Mouse (Mus musculus) gastrocnemius, postnatal 36 days (tissue): ENCODE measurements at regions not wholly inside any gene's neighbourhood (a gene's known extent, or its start where the extent isn't known, plus 50 kb on each side); places are given as distances from the start of the nearest gene placed in this dataset.

ENCODE experiments used
- DNase-seq, 2 experiments: peaks; one replicate each; pipeline ENCODE4 v3.0.0; 2022
- intact Hi-C: fragments of 180-260 bp; cut with DNase I; formaldehyde crosslinking; loops from one replicate; pipeline ENCODE4 v1.15.1; 2025
- microRNA-seq, 2 experiments: library from miRNA; unstranded; fragments of <30 nt; microRNA quantifications; one replicate each; pipeline ENCODE4 v1.2.0; 2021

GRCm38 (mm10) chr7:36531559-36531958, 166.4 kb upstream of the Tshz3 start:
- intact Hi-C loops, result no loop called here
- no peak for DNase-seq

- intact Hi-C loops, result no loop called here
- DNase-seq, result no peak
Measured at GRCm38 (mm10) chr7:36538111-36538510, 159.8 kb upstream of the Tshz3 start.

GRCm38 (mm10) chr7:36548007-36548406, 149.9 kb upstream of the Tshz3 start:
- no peak for DNase-seq
- intact Hi-C loops, result no loop called here

GRCm38 (mm10) chr7:36548440-36548839, 149.5 kb upstream of the Tshz3 start:
- DNase-seq, result no peak
- intact Hi-C loops, result no loop called here

GRCm38 (mm10) chr7:36571061-36571460, 126.9 kb upstream of the Tshz3 start:
- DNase-seq, result no peak
- intact Hi-C loops, result no loop called here

- no peak for DNase-seq
- intact Hi-C loops, result no loop called here
Measured at GRCm38 (mm10) chr7:36582074-36582473, 115.8 kb upstream of the Tshz3 start.

GRCm38 (mm10) chr7:36585014-36585413, 112.9 kb upstream of the Tshz3 start:
- DNase-seq, result no peak
- intact Hi-C loops, result no loop called here

- intact Hi-C loops, result no loop called here
- DNase-seq, result no peak
Measured at GRCm38 (mm10) chr7:36591496-36591895, 106.4 kb upstream of the Tshz3 start.

- intact Hi-C loops, result no loop called here
- DNase-seq, result no peak
Measured at GRCm38 (mm10) chr7:36596630-36597301, 101.2 kb upstream of the Tshz3 start.

GRCm38 (mm10) chr7:36605026-36605698, 92.8 kb upstream of the Tshz3 start:
- DNase-seq, result no peak
- intact Hi-C loops, result no loop called here

GRCm38 (mm10) chr7:36620256-36620655, 77.7 kb upstream of the Tshz3 start:
- no peak for DNase-seq
- intact Hi-C loops, result no loop called here

GRCm38 (mm10) chr7:36644252-36644651, 53.7 kb upstream of the Tshz3 start:
- DNase-seq, result no peak
- intact Hi-C loops, result no loop called here

Small RNA genes lying in the stretch of these regions (microRNA-seq; reads per million reads assigned to microRNA genes)
- 0 reads per million in 2 experiments for gene Gm25247
